Mouse (Mus musculus) lung, adult 2 months (tissue): ENCODE data around the gene Miga1. TPM values are rescaled to one million over a fixed set of nuclear protein-coding genes. Genes with fewer than 3 reads are reported as not detected.
A peak's percentile ranks its signal among the peaks of the same experiment; 100 is the strongest.
"Not testable (repeated sequence)": the region's sequence is repeated elsewhere in the genome, so short reads cannot be mapped to it uniquely, and the experiment has no call there.

Experiments used
- DNase-seq: peaks from one replicate; pipeline ENCODE4 v3.0.0; 2022
- H3K4me1 ChIP-seq: fragments of 200-500 bp; 2 replicates; pipeline ENCODE4 v1.6.1; 2011; ENCODE audit warnings: low read length; ENCODE audit not compliant: control insufficient read depth, insufficient read depth
- H3K4me3 ChIP-seq: fragments of 200-500 bp; replicated peaks from 2 replicates; pipeline ENCODE3; 2011; ENCODE audit warnings: low read depth, mild to moderate bottlenecking, control low read depth, low read length; ENCODE audit errors: extremely low read depth
- CTCF ChIP-seq: fragments of 200-500 bp; IDR thresholded peaks from 2 replicates; pipeline ENCODE4 v1.5.1; 2011; ENCODE audit warnings: mild to moderate bottlenecking, low read length, control low read depth; ENCODE audit not compliant: insufficient read depth
- POLR2A ChIP-seq: fragments of 200-500 bp; IDR thresholded peaks from 2 replicates; pipeline ENCODE4 v1.6.1; 2011; ENCODE audit warnings: low read depth, mild to moderate bottlenecking, control low read depth, low read length, borderline replicate concordance; ENCODE audit errors: extremely low read depth
- WGBS: fragments of 180-500 bp; shearing (Covaris S2); methylation state at CpG from one replicate; pipeline ENCODE4 v1.1.7; 2018; 5-methylcytosine and 5-hydroxymethylcytosine counted together
- polyA plus RNA-seq: library from polyadenylated mRNA; depleted of rRNA; stranded (reverse); fragments of >200 nt; gene quantifications from 2 replicates; pipeline ENCODE4 v1.2.3, GENCODE M21; 2012

Gene Miga1
- polyA plus RNA-seq, 1 experiment, result 9.5 TPM

GRCm38 (mm10) chr3:152260362-152260761 lies 79.8 kb downstream of the Miga1 start:
- no peak for DNase-seq
- no peak for TF ChIP-seq CTCF
- TF ChIP-seq POLR2A, result no peak
- WGBS, result 84% methylated on average over 1 of the region's 1 CpGs
- H3K4me3 ChIP-seq, result no peak overlapping the region
- peaks cover 3% of the 10 kb centered on the region; the same call in 1 of the 2 replicates for H3K4me1 ChIP-seq

GRCm38 (mm10) chr3:152259409-152259808 lies 80.8 kb downstream of the Miga1 start:
- peak; percentile 78 for DNase-seq
- TF ChIP-seq CTCF, result peak; percentile 56; the same call in 1 of the 2 replicates
- H3K4me3 ChIP-seq, H3K4me1 ChIP-seq: not testable (repeated sequence)
- WGBS, result 20% methylated on average over 8 of the region's 9 CpGs

GRCm38 (mm10) chr3:152257528-152257927 lies 82.7 kb downstream of the Miga1 start:
- TF ChIP-seq POLR2A (no peak), CTCF (no peak)
- DNase-seq, result no peak
- Histone ChIP-seq H3K4me3 (no peak overlapping the region), H3K4me1 (peaks cover 3% of the 10 kb centered on the region; the same call in 1 of the 2 replicates)
- 90% methylated on average over 3 of the region's 3 CpGs for WGBS

GRCm38 (mm10) chr3:152250487-152250886 lies 89.7 kb downstream of the Miga1 start:
- TF ChIP-seq CTCF (no peak), POLR2A (no peak)
- Histone ChIP-seq H3K4me1 (no peaks in the 10 kb centered on the region), H3K4me3 (no peak overlapping the region)
- no peak for DNase-seq
- WGBS, result 70% methylated on average over 1 of the region's 1 CpGs

- no peak for DNase-seq
- TF ChIP-seq POLR2A (no peak), CTCF (no peak)
- Histone ChIP-seq H3K4me1 (no peaks in the 10 kb centered on the region), H3K4me3 (no peak overlapping the region)
- 83% methylated on average over 12 of the region's 12 CpGs for WGBS
Observed at GRCm38 (mm10) chr3:152247708-152248107, 92.5 kb downstream of the Miga1 start.

- WGBS, result 70% methylated on average over 5 of the region's 5 CpGs
Observed at GRCm38 (mm10) chr3:152245273-152245910, 94.8 kb downstream of the Miga1 start.

GRCm38 (mm10) chr3:152243304-152243703 lies 96.9 kb downstream of the Miga1 start:
- WGBS, result 66% methylated on average over 4 of the region's 4 CpGs
- no peak for TF ChIP-seq POLR2A
- no peak for TF ChIP-seq CTCF
- DNase-seq, result no peak
- H3K4me1 ChIP-seq, result no peaks in the 10 kb centered on the region
- no peak overlapping the region for H3K4me3 ChIP-seq

More at GRCm38 (mm10) chr3:152245273-152245910, 94.8 kb downstream of the Miga1 start:
- TF ChIP-seq POLR2A, result no peak
- no peak for TF ChIP-seq CTCF
- no peak overlapping the region for H3K4me3 ChIP-seq
- no peaks in the 10 kb centered on the region for H3K4me1 ChIP-seq
- DNase-seq, result no peak

GRCm38 (mm10) chr3:152241098-152241497 lies 99.1 kb downstream of the Miga1 start:
- WGBS, result 73% methylated on average over 3 of the region's 3 CpGs
- DNase-seq, result no peak
- no peak for TF ChIP-seq CTCF
- no peak for TF ChIP-seq POLR2A
- Histone ChIP-seq H3K4me1 (no peaks in the 10 kb centered on the region), H3K4me3 (no peak overlapping the region)

GRCm38 (mm10) chr3:152239592-152239991 lies 100.6 kb downstream of the Miga1 start:
- 91% methylated on average over 1 of the region's 1 CpGs for WGBS
- no peak for DNase-seq
- TF ChIP-seq CTCF, result no peak
- TF ChIP-seq POLR2A, result no peak
- Histone ChIP-seq H3K4me3 (no peak overlapping the region), H3K4me1 (no peaks in the 10 kb centered on the region)

GRCm38 (mm10) chr3:152238836-152239235 lies 101.4 kb downstream of the Miga1 start:
- H3K4me1 ChIP-seq, result no peaks in the 10 kb centered on the region
- H3K4me3 ChIP-seq, result no peak overlapping the region
- no peak for DNase-seq
- TF ChIP-seq CTCF (no peak), POLR2A (no peak)
- 31% methylated on average over 2 of the region's 2 CpGs for WGBS
